Mouse (Mus musculus) cortical plate, adult 2 months (tissue): Measurements from ENCODE around the gene Ppargc1a.

Experiments
- CTCF ChIP-seq: fragments of 200-500 bp; IDR thresholded peaks from 2 replicates; pipeline ENCODE4 v1.5.1; 2011; ENCODE audit warnings: mild to moderate bottlenecking, control low read depth, low read length; ENCODE audit not compliant: insufficient read depth; ENCODE audit errors: extremely low read depth
- POLR2A ChIP-seq: fragments of 200-500 bp; IDR thresholded peaks from 2 replicates; pipeline ENCODE4 v1.6.1; 2011; ENCODE audit warnings: mild to moderate bottlenecking, low read length, control low read depth; ENCODE audit not compliant: insufficient read depth; ENCODE audit errors: extremely low read depth

GRCm38 (mm10) chr5:51553251-51553650 is 14.3 kb downstream of the Ppargc1a start:
- TF ChIP-seq POLR2A (no peak), CTCF (no peak)
